In genomic region chr2:118546104-118546797, GRCm38 (mm10) we compare ENCODE assay signal across 8 mouse cellular contexts. TPM values are rescaled to one million over a fixed set of nuclear protein-coding genes. Genes with fewer than 3 reads are reported as not detected.
DNase-seq lines count a peak whose midpoint lies in the region; ATAC-seq and TF ChIP-seq lines count a peak whose summit lies in the region.
"Had no signal": no experiment of that assay in that cellular context is flagged by ENCODE, and none has a peak within 500 bp of the region (broad histone marks: within the 10 kb centered on the region; RNA-seq: fewer than 3 reads in every experiment).

No protein-coding gene starts in this region.

- peaks cover 11% of the 10 kb centered on the region for H3K4me1 ChIP-seq in testis, adult 2 months (ENCODE audit: control insufficient read depth, insufficient read depth, low read length)
- H3K4me1 ChIP-seq in forebrain, embryonic 13.5 days, result peaks cover 62% of the 10 kb centered on the region
- H3K4me1 ChIP-seq in liver, embryonic 15.5 days (replicated peaks), result peaks cover 66% of the 10 kb centered on the region

- no peaks in the 10 kb centered on the region for H3K36me3 ChIP-seq in testis, adult 2 months (ENCODE audit: control insufficient read depth, insufficient read depth, low read length)
- H3K36me3 ChIP-seq in forebrain, embryonic 13.5 days (ENCODE audit: poor library complexity, severe bottlenecking), result no peaks in the 10 kb centered on the region
- no peaks in the 10 kb centered on the region for H3K36me3 ChIP-seq in liver, embryonic 15.5 days (replicated peaks)

- H3K9me3 ChIP-seq in forebrain, embryonic 13.5 days (replicated peaks), result no peaks in the 10 kb centered on the region
- H3K9me3 ChIP-seq in liver, embryonic 15.5 days (replicated peaks), result no peaks in the 10 kb centered on the region

- peak overlapping the region; percentile 26 for H3K27ac ChIP-seq in testis, adult 2 months (ENCODE audit: control insufficient read depth, insufficient read depth, low read depth, low read length)
- peak overlapping the region; percentile 68 for H3K27ac ChIP-seq in forebrain, embryonic 13.5 days
- H3K27ac ChIP-seq in liver, embryonic 15.5 days (replicated peaks), result peak overlapping the region; percentile 21; the same call in 1 of the 2 replicates

- TF ChIP-seq CTCF in testis, adult 2 months (IDR thresholded peaks at IDR 0.05; ENCODE audit: control insufficient read depth, insufficient read depth, insufficient replicate concordance, low read depth, low read length), result no peak

- H3K27me3 ChIP-seq in testis, adult 2 months (ENCODE audit: control insufficient read depth, insufficient read depth, low read length), result no peaks in the 10 kb centered on the region
- peaks cover 24% of the 10 kb centered on the region for H3K27me3 ChIP-seq in forebrain, embryonic 13.5 days
- peaks cover 52% of the 10 kb centered on the region for H3K27me3 ChIP-seq in liver, embryonic 15.5 days

- H3K4me3 ChIP-seq in testis, adult 2 months (ENCODE audit: control insufficient read depth, low read depth, low read length), result no peak overlapping the region
- H3K4me3 ChIP-seq in forebrain, embryonic 13.5 days, result no peak overlapping the region
- H3K4me3 ChIP-seq in liver, embryonic 15.5 days (replicated peaks), result no peak overlapping the region
- H3K4me3 ChIP-seq: erythroblast, embryonic 14.5 days had no signal

- no peak for TF ChIP-seq POLR2A in testis, adult 2 months (IDR thresholded peaks at IDR 0.05; ENCODE audit: control insufficient read depth, low read depth, low read length)

- peak overlapping the region; percentile 45; the same call in 1 of the 2 replicates for H3K9ac ChIP-seq in forebrain, embryonic 13.5 days
- no peak overlapping the region for H3K9ac ChIP-seq in liver, embryonic 15.5 days

- 27% methylated on average over 5 of the region's 5 CpGs for WGBS in forebrain, embryonic 13.5 days
- WGBS in liver, embryonic 15.5 days (ENCODE audit: insufficient replicate concordance), result 31% methylated on average over 5 of the region's 5 CpGs

- peak overlapping the region; percentile 32 for H3K4me2 ChIP-seq in forebrain, embryonic 13.5 days
- no peak overlapping the region for H3K4me2 ChIP-seq in liver, embryonic 15.5 days

- no peak for DNase-seq in testis, postnatal 14 days (ENCODE audit: low spot score)
- peak; percentile 20 to 32 for DNase-seq in thymus, postnatal 36 days
- DNase-seq in MN1 (ENCODE audit: low spot score), result no peak
- DNase-seq in retina, postnatal 1 day, result no peak

- ATAC-seq in forebrain, embryonic 13.5 days, result no peak
- no peak for ATAC-seq in liver, embryonic 15.5 days (ENCODE audit: insufficient read depth)

RNA-seq across cellular contexts. Expression of gene Bmf, which starts 3.2 kb away (rescaled TPM):
- 0.84 and 0.88 TPM in 2 replicates for polyA plus RNA-seq in testis, adult 2 months (2012; rRNA removed)
- 1.6 and 2.8 TPM in 2 replicates for polyA plus RNA-seq in forebrain, embryonic 13.5 days (2015; fragmentation: Nextera tagmentation; extraction: Ambion mirVana)
- polyA plus RNA-seq in liver, embryonic 15.5 days (2015; fragmentation: Nextera tagmentation; extraction: Ambion mirVana), result 0.30 and 0.39 TPM in 2 replicates

RNA-seq across cellular contexts. Expression of gene Bub1b, which starts 51.8 kb away (rescaled TPM):
- polyA plus RNA-seq in testis, adult 2 months (2012; rRNA removed), result 18.4 and 20.0 TPM in 2 replicates
- 80.7 and 85.2 TPM in 2 replicates for polyA plus RNA-seq in forebrain, embryonic 13.5 days (2015; fragmentation: Nextera tagmentation; extraction: Ambion mirVana)
- 43.6 and 47.1 TPM in 2 replicates for polyA plus RNA-seq in liver, embryonic 15.5 days (2015; fragmentation: Nextera tagmentation; extraction: Ambion mirVana)

Comparison
In these comparisons a context has a peak if more than half of its experiments do, and no peak if none do; other contexts are left out.
1. DNase-seq: peak in thymus, postnatal 36 days (2 of 2); none in testis, postnatal 14 days (single experiment), MN1 (single experiment) and retina, postnatal 1 day (single experiment).
2. Peak in every context shown above with its lines, with median percentiles within 50 percentile points of each other: H3K27ac ChIP-seq.